Mouse (Mus musculus) right cerebral cortex, adult 18-20 months (tissue): Measurements from ENCODE around the gene Gm3138.
"Not testable (repeated sequence)": the region's sequence is repeated elsewhere in the genome, so short reads cannot be mapped to it uniquely, and the experiment has no call there.

ENCODE experiments used
- DNase-seq: peaks from one replicate; pipeline ENCODE4 v3.0.0; 2022; ENCODE audit warnings: mixed read lengths

Gm3138 gene

DNA sequence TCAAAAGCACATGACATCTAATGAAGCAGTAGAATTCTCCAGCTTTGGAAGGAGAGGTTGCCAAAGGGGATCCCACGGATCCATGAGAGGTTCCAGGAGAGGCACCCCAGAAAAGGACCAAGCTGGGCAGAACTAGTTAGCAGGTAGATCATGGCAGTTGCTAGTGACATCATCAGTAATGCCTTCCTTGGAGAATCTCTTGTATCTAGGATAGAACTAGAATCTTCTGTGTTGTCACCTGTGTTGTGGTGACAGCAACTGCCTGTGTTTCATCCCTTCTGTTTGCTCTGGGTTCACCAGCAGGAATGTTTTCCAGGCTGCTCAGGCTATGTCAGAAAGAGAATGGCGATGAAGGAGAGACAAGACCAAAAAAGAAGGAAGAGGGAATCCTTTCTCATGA is at the start of gene Gm3138:
Gene Gm3138, plus strand, starts transcription at position 301 of the 400 bp plus-strand sequence.
- not testable (repeated sequence) for DNase-seq

DNA sequence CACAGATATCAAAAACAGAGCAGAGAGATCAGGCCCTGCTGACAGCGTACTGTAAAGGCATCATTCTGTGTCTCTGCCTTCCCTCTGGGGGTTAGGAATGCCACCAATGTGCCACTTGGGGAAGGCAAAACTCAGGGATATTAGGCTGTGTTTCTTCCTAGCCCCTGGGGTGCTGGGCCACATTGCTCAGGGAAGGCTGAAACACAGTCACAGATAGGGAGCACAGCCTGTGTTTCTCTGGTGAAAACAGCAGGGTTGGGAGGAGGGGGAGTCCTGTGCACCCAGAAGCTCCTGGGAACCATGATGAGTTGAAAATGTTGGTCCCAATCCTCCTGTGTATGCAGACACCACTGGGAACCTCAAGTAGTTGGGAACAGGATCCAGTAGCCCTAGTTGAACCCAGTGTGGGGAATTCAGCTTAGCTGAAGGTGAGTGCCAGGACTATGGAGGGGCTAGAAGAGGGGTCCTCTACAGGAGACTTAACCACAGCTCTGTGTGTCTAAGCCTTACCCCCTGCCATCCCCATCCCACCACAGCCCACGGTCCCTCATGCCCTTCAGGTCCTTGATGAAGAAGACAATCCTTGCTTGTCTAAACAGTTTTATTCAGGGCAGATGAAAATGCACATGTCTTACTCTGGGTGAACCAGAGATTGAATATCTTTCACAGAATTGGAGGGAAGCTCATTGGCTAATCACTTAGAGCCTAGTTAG is 20.0 kb downstream of the Gm3138 start:
- not testable (repeated sequence) for DNase-seq

DNA sequence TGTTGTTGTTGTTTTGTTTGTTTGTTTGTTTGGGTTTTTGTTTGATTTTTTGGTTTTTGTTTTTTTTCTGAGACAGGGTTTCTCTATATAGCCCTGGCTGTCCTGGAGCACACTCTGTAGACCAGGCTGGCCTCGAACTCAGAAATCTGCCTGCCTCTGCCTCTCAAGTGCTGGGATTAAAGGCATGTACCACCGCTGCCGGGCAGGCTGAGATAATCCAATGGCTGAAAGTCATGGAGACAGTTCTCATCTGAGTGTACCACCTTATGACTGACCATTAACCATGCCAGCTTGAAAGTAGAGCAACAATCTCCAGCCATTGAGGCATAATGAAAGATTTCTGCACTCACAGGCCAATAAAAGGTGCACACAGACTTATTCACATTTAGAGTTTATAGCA is 30.4 kb downstream of the Gm3138 start:
- DNase-seq = not testable (repeated sequence)
